Mouse (Mus musculus) adipocyte (in vitro differentiated cells): ENCODE results near the gene Btd.
A peak's percentile ranks its signal among the peaks of the same experiment; 100 is the strongest.

Experiments used
- DNase-seq: peaks from one replicate; pipeline ENCODE4 v3.0.0-alpha.2; 2016; ENCODE audit warnings: low spot score

Gene Btd

GRCm38 (mm10) chr14:31645920-31646319, 5.1 kb downstream of the Btd start:
- DNase-seq, result peak; percentile 76

- no peak for DNase-seq
Observed at GRCm38 (mm10) chr14:31647991-31648390, 7.2 kb downstream of the Btd start.

- DNase-seq, result no peak
Observed at GRCm38 (mm10) chr14:31650347-31650746, 9.5 kb downstream of the Btd start.

- no peak for DNase-seq
Observed at GRCm38 (mm10) chr14:31651206-31651605, 10.4 kb downstream of the Btd start.

- no peak for DNase-seq
Observed at GRCm38 (mm10) chr14:31652106-31652505, 11.3 kb downstream of the Btd start.

- DNase-seq, result no peak
Observed at GRCm38 (mm10) chr14:31652624-31653023, 11.8 kb downstream of the Btd start.

- no peak for DNase-seq
Observed at GRCm38 (mm10) chr14:31653101-31653875, 12.5 kb downstream of the Btd start.

GRCm38 (mm10) chr14:31654816-31655215, 14.0 kb downstream of the Btd start:
- DNase-seq, result peak; percentile 75

- no peak for DNase-seq
Observed at GRCm38 (mm10) chr14:31655406-31655805, 14.6 kb downstream of the Btd start.

- no peak for DNase-seq
Observed at GRCm38 (mm10) chr14:31656386-31656785, 15.6 kb downstream of the Btd start.

GRCm38 (mm10) chr14:31656857-31657645, 16.2 kb downstream of the Btd start:
- DNase-seq, result peak; percentile 83

GRCm38 (mm10) chr14:31658126-31658680, 17.4 kb downstream of the Btd start:
- no peak for DNase-seq

- peak; percentile 71 for DNase-seq
Observed at GRCm38 (mm10) chr14:31659501-31660181, 18.8 kb downstream of the Btd start.

GRCm38 (mm10) chr14:31660312-31661093, 19.7 kb downstream of the Btd start:
- peak; percentile 56 for DNase-seq

GRCm38 (mm10) chr14:31661671-31662554, 21.1 kb downstream of the Btd start:
- DNase-seq, result peak; percentile 99

GRCm38 (mm10) chr14:31662555-31663211, 21.9 kb downstream of the Btd start:
- DNase-seq, result peak; percentile 76

GRCm38 (mm10) chr14:31663376-31664099, 22.7 kb downstream of the Btd start:
- DNase-seq, result no peak

GRCm38 (mm10) chr14:31664100-31664902, 23.5 kb downstream of the Btd start:
- peak; percentile 44 for DNase-seq
